Mouse (Mus musculus) limb, embryonic 10.5 days (tissue): ENCODE results near the gene Tpcn2. TPM values are rescaled to one million over a fixed set of nuclear protein-coding genes. Genes with fewer than 3 reads are reported as not detected.

ENCODE experiments used
- DNase-seq: peaks from one replicate; pipeline ENCODE4 v3.0.0-alpha.2; 2017; ENCODE audit warnings: low spot score
- H3K27ac ChIP-seq: fragments of 300-500 bp; sonication (generic); 2 replicates; pipeline ENCODE4 v1.5.1; 2016; ENCODE audit warnings: mild to moderate bottlenecking
- H3K27me3 ChIP-seq: fragments of 300-500 bp; sonication (generic); 2 replicates; pipeline ENCODE4 v1.6.1; 2016; ENCODE audit warnings: low read depth, mild to moderate bottlenecking; ENCODE audit not compliant: poor library complexity, severe bottlenecking
- H3K36me3 ChIP-seq: fragments of 300-500 bp; sonication (generic); 2 replicates; pipeline ENCODE4 v1.6.1; 2016; ENCODE audit warnings: mild to moderate bottlenecking, moderate library complexity
- H3K4me1 ChIP-seq: fragments of 300-500 bp; sonication (generic); 2 replicates; pipeline ENCODE4 v1.6.1; 2016
- H3K4me3 ChIP-seq: fragments of 300-500 bp; sonication (generic); 2 replicates; pipeline ENCODE4 v1.5.1; 2016; ENCODE audit warnings: mild to moderate bottlenecking, moderate library complexity
- H3K9me3 ChIP-seq: fragments of 300-500 bp; sonication (generic); replicated peaks from 2 replicates; pipeline ENCODE4 v1.6.1; 2016; ENCODE audit warnings: mild to moderate bottlenecking
- WGBS: fragments of 180-500 bp; shearing (Covaris S2); methylation state at CpG from one replicate; pipeline ENCODE4 v1.1.7; 2016; 5-methylcytosine and 5-hydroxymethylcytosine counted together
- polyA plus RNA-seq: library from polyadenylated mRNA; unstranded; fragments of >200 nt; fragmentation: Nextera tagmentation; extraction: Ambion mirVana; gene quantifications from 2 replicates; pipeline ENCODE4 v1.2.1, GENCODE M21; 2016

Gene Tpcn2
- polyA plus RNA-seq, 1 experiment from 2014 or later = 7.2 TPM

- no peaks in the 10 kb centered on the region; the same call in 1 of the 2 replicates for H3K9me3 ChIP-seq
- H3K27ac ChIP-seq = peak overlapping the region; percentile 98
- peak overlapping the region; percentile 37 for H3K4me3 ChIP-seq
- DNase-seq = no peak
- WGBS = 88% methylated on average over 4 of the region's 4 CpGs
- H3K36me3 ChIP-seq = no peaks in the 10 kb centered on the region
- no peaks in the 10 kb centered on the region for H3K27me3 ChIP-seq
- H3K4me1 ChIP-seq = peaks cover 33% of the 10 kb centered on the region
Measured at GRCm38 (mm10) chr7:145205363-145205902, 78.4 kb downstream of the Tpcn2 start.

DNA sequence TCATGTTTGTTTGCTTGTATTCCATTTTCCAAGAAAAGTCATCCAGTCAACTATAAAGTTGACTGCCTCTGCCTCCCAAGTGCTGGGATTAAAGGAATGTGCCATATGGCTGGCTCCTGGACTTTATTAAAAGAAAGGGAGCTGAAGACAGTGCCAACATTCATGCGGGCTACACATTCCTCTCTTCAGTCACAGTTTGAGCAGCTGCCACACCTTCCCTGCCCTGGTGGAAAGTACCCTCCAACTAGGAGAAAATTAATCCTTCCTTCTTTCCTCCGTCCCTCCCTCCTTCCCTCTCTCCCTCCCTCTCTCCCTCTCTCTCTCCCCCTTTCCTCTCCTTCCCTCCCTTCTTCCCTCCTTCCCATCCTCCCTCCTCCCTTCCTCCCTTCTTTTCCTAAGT lies 84.1 kb downstream of the Tpcn2 start:
- no peak overlapping the region for H3K27ac ChIP-seq
- peaks cover 31% of the 10 kb centered on the region for H3K4me1 ChIP-seq
- 70% methylated on average over 2 of the region's 2 CpGs for WGBS
- DNase-seq = no peak
- no peaks in the 10 kb centered on the region for H3K27me3 ChIP-seq
- no peaks in the 10 kb centered on the region for H3K36me3 ChIP-seq
- H3K9me3 ChIP-seq = no peaks in the 10 kb centered on the region; the same call in 1 of the 2 replicates
- no peak overlapping the region for H3K4me3 ChIP-seq

DNA sequence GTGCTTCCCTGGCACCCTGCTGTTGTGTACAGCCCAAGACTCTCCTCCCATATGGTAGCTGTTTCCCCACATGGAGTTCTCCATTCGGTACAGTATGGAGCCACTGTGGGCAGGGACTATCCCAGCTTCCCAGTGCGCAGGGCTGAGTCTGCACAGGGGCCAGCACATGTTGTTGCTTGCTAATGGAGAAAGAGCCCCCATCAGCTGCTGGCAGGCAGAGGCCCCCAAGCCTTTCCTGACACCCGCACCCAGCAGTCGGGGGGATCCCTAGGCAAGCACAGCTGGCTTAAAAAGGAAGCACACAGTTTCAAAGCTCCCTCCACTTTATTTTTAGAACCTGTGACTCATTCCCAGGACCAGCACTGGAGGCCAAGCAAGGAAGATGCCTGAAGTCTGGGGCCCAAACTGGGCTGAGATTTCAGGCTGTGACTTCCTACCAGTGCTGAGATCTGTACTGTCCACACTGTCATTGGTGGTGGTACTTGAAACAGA lies 85.5 kb downstream of the Tpcn2 start:
- no peak for DNase-seq
- Histone ChIP-seq H3K27me3 (no peaks in the 10 kb centered on the region; the same call in 1 of the 2 replicates), H3K27ac (peak overlapping the region; percentile 61), H3K36me3 (no peaks in the 10 kb centered on the region), H3K4me3 (no peak overlapping the region), H3K9me3 (no peaks in the 10 kb centered on the region; the same call in 1 of the 2 replicates), H3K4me1 (peaks cover 41% of the 10 kb centered on the region)
- 65% methylated on average over 4 of the region's 4 CpGs for WGBS

DNA sequence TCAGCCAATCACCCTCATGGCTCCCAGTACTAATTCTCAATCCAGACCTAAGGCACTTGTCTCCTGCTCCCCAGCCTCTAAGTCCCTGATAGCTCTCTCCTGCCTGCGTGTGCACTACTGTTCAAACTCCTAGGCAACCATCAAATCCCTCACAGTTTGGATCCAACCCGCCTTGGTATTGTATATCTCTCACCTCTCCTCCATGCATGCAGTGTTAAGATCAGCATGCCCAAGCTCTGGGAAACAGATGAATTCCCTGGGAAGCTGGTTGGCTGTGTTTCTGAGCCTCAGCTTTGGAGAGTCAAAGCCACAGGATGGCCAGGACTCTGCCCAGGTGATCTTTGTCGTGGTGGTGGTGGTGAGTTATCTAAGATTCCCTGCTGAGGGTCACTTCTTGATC lies 86.1 kb downstream of the Tpcn2 start:
- H3K27ac ChIP-seq = peak overlapping the region; percentile 61
- no peaks in the 10 kb centered on the region; the same call in 1 of the 2 replicates for H3K27me3 ChIP-seq
- H3K4me3 ChIP-seq = no peak overlapping the region
- no peak for DNase-seq
- H3K4me1 ChIP-seq = peaks cover 41% of the 10 kb centered on the region
- 46% methylated on average over 3 of the region's 3 CpGs for WGBS
- H3K9me3 ChIP-seq = no peaks in the 10 kb centered on the region; the same call in 1 of the 2 replicates
- H3K36me3 ChIP-seq = no peaks in the 10 kb centered on the region

DNA sequence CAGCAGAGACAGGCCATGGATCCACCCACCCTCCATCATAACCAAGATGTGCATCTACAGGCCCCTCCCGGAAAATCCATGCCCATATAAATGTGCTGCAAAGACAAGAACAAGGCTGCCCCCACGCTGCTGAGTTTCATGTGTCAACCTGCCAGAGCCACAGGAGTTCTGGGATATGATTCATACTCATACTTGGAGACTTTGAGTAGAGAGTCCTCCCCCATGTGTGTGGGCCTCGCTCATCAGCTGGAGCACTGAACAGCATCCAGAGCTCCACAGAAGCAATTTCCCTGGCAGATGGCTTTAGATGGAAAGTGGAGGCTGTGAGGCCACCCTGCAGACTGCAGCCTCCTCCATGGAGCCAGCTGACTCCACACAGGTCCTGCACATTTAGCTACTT lies 86.8 kb downstream of the Tpcn2 start:
- 83% methylated on average over 3 of the region's 3 CpGs for WGBS
- peaks cover 41% of the 10 kb centered on the region for H3K4me1 ChIP-seq

DNA sequence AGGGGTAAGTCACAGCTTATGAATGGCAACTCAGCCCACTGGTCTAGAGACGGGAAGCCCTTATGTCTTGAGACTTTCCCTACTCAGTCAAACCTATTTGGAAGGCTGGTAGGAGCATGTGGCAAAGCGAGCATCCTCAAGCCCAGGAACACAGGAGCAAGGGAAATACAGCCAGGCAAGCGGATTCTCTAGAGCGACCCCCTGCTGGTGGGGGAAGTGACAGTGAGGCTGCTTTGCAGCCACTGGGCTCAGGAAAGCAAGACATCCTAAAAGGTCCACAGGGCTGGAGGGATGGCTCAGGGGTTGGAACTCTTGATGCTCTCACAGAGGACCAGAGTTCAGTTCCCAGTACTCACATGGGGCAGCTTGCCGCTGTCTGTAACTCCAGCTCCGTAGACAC lies 87.5 kb downstream of the Tpcn2 start:
- Histone ChIP-seq H3K9me3 (no peaks in the 10 kb centered on the region; the same call in 1 of the 2 replicates), H3K4me1 (peaks cover 41% of the 10 kb centered on the region), H3K27me3 (no peaks in the 10 kb centered on the region; the same call in 1 of the 2 replicates), H3K36me3 (no peaks in the 10 kb centered on the region), H3K27ac (peak overlapping the region; percentile 2; the same call in 1 of the 2 replicates), H3K4me3 (no peak overlapping the region)
- DNase-seq = no peak
- 82% methylated on average over 6 of the region's 6 CpGs for WGBS

More for the DNA sequence above, 86.8 kb downstream of the Tpcn2 start:
- Histone ChIP-seq H3K27me3 (no peaks in the 10 kb centered on the region; the same call in 1 of the 2 replicates), H3K4me3 (no peak overlapping the region), H3K9me3 (no peaks in the 10 kb centered on the region; the same call in 1 of the 2 replicates), H3K27ac (0 out of 2 replicates have a peak overlapping the region, but pooled peaks have one; percentile 19), H3K36me3 (no peaks in the 10 kb centered on the region)
- no peak for DNase-seq

- no peaks in the 10 kb centered on the region for H3K36me3 ChIP-seq
- peak overlapping the region; percentile 61; the same call in 1 of the 2 replicates for H3K27ac ChIP-seq
- peaks cover 41% of the 10 kb centered on the region for H3K4me1 ChIP-seq
- H3K4me3 ChIP-seq = no peak overlapping the region
- DNase-seq = no peak
- 57% methylated on average over 5 of the region's 5 CpGs for WGBS
- no peaks in the 10 kb centered on the region; the same call in 1 of the 2 replicates for H3K27me3 ChIP-seq
- no peaks in the 10 kb centered on the region for H3K9me3 ChIP-seq
Measured at GRCm38 (mm10) chr7:145195186-145195927, 88.5 kb downstream of the Tpcn2 start.

DNA sequence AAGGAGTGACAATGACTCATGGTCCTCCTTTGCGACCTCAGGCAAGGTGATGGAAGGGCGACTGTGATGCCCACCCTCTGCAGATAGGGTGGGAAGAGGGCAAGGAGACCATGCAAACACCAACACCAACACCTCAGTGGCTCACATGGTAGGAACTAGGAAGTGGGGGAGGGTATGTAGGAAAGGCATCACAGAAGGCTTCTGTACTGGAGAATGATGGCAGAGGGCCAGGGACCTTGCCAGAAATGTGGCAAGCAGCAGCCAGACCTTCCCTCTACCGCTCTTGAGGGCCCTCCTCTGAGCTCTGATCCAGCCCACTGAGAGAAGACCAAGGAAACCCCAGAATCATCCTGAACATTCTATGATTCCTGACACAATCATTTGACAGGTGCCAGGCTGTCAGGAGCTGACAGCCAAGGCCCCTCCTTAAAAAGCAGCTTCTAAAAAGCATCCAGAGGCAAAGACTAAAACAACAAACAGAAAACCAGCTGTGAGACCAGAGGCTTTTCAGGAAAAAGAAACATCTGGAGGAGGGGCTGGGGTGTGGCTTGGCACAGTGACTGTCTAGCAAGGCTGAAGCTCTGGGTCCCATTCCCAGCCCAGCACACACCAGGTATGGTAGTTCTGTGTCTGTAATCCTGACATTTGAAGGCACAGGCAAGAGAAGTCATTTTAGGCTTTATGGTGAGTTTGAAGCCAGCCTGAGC lies 89.2 kb downstream of the Tpcn2 start:
- H3K36me3 ChIP-seq = no peaks in the 10 kb centered on the region
- DNase-seq = no peak
- 78% methylated on average over 3 of the region's 3 CpGs for WGBS
- peak overlapping the region; percentile 61; the same call in 1 of the 2 replicates for H3K27ac ChIP-seq
- no peaks in the 10 kb centered on the region; the same call in 1 of the 2 replicates for H3K27me3 ChIP-seq
- peaks cover 38% of the 10 kb centered on the region for H3K4me1 ChIP-seq
- no peak overlapping the region for H3K4me3 ChIP-seq
- no peaks in the 10 kb centered on the region for H3K9me3 ChIP-seq

DNA sequence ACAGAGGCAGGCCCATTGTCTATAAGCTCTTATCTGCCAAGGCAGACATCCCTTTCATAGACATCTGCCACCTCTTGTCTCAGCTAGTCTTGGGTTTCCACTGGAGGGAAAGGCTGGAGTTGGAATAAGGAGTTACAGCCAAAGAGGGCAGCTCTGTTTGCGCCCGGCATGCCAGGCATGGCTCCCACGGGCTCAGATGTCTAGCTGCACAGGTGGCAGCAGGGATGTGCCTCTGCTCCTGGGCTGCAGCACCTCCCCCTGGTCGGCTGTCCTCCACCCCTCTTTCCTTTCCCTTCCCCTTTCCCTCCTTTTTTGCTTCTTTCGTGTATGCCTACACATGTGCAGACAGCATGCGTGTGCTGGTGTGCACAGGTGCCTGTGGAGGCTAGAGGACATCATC lies 91.0 kb downstream of the Tpcn2 start:
- Histone ChIP-seq H3K4me3 (no peak overlapping the region), H3K27me3 (no peaks in the 10 kb centered on the region; the same call in 1 of the 2 replicates), H3K9me3 (no peaks in the 10 kb centered on the region), H3K27ac (no peak overlapping the region), H3K4me1 (peaks cover 34% of the 10 kb centered on the region), H3K36me3 (no peaks in the 10 kb centered on the region)
- 83% methylated on average over 6 of the region's 6 CpGs for WGBS
- DNase-seq = no peak

DNA sequence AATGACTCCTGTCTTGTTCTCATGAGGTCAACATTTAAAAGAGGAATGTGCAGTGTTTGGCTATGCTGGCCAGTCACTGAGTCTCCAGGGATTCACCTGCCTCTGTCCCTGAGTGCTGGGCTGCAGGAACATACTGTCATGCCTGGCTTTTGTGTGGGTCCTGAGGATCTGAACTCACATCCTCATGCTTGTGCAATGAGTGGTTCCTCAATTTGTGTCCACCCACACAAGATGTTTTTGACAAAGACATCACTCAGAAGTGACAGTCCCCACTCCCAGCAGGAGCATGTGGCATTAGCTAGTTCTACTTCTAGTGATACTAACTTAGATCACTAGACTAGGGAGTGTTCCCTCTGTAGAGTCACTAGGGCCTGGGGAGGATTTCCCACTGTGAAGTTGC lies 93.3 kb downstream of the Tpcn2 start:
- Histone ChIP-seq H3K9me3 (no peaks in the 10 kb centered on the region), H3K27ac (no peak overlapping the region; the same call in 1 of the 2 replicates), H3K4me3 (no peak overlapping the region), H3K27me3 (no peaks in the 10 kb centered on the region; the same call in 1 of the 2 replicates), H3K4me1 (peaks cover 22% of the 10 kb centered on the region), H3K36me3 (no peaks in the 10 kb centered on the region)
- no peak for DNase-seq

- no peak overlapping the region for H3K27ac ChIP-seq
- 56% methylated on average over 8 of the region's 8 CpGs for WGBS
- H3K9me3 ChIP-seq = no peaks in the 10 kb centered on the region
Measured at GRCm38 (mm10) chr7:145189342-145189741, 94.5 kb downstream of the Tpcn2 start.

DNA sequence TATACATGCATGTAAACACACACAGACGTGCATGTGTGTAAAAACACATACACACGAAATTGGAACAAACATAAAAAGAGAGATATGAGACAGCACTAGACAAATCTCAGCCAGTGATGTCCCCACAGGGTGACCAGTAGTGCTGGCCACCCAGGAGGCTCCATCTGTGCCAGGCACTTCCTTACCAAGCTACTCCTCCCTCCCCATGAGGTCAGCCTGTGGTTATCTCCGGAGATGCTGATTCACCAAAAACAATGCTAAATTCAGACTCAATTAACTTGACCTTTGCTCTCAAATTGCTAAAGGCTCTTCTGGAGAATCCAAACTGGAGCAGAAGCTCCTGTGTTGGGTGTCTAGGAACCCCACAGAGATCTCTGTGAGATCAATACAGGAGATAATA lies 96.0 kb downstream of the Tpcn2 start:
- no peaks in the 10 kb centered on the region for H3K9me3 ChIP-seq
- H3K4me1 ChIP-seq = peaks cover 13% of the 10 kb centered on the region
- no peaks in the 10 kb centered on the region for H3K27me3 ChIP-seq
- no peak overlapping the region for H3K27ac ChIP-seq
- no peak for DNase-seq
- 76% methylated on average over 3 of the region's 3 CpGs for WGBS
- H3K4me3 ChIP-seq = no peak overlapping the region
- no peaks in the 10 kb centered on the region for H3K36me3 ChIP-seq

More at GRCm38 (mm10) chr7:145189342-145189741, 94.5 kb downstream of the Tpcn2 start:
- Histone ChIP-seq H3K4me1 (peaks cover 19% of the 10 kb centered on the region), H3K36me3 (no peaks in the 10 kb centered on the region), H3K4me3 (no peak overlapping the region), H3K27me3 (no peaks in the 10 kb centered on the region; the same call in 1 of the 2 replicates)
- DNase-seq = no peak
